11 mouse cellular contexts compared by ENCODE assay signal in genomic region chr7:84384778-84385177, GRCm38 (mm10). TPM values are rescaled to one million over a fixed set of nuclear protein-coding genes. Genes with fewer than 3 reads are reported as not detected.
"Had no signal": no experiment of that assay in that cellular context is flagged by ENCODE, and none has a peak within 500 bp of the region (broad histone marks: within the 10 kb centered on the region; RNA-seq: fewer than 3 reads in every experiment).

No protein-coding gene starts in this region.

- DNase-seq: kidney, postnatal 10 days; kidney, postnatal 4 days; left cerebral cortex, postnatal 4 days; liver, postnatal 0 days; lung, embryonic 14.5 days; midbrain, embryonic 14.5 days; right cerebral cortex, postnatal 4 days; thymus, adult 2 months; thymus, postnatal 14 days; thymus, postnatal 4 days had no signal

- ATAC-seq: liver, postnatal 0 days; lung, postnatal 0 days had no signal

RNA-seq across cellular contexts. Expression of gene Arnt2, which starts 25.2 kb away (rescaled TPM):
- polyA plus RNA-seq: liver, postnatal 0 days had no signal
